Mouse (Mus musculus): ENCODE data around the gene Smc3. TPM values are rescaled to one million over a fixed set of nuclear protein-coding genes. Genes with fewer than 3 reads are reported as not detected.

The Smc3 gene
- total RNA-seq, 2 experiments from 2014 or later, result 13.1 to 14.2 TPM

GRCm38 (mm10) chr19:53679981-53680380 lies 79.8 kb downstream of the Smc3 start:
- DNase-seq, result no peak
- intact Hi-C loops (cut with DNase I), result loop anchor here (10.0 kb wide), 1 partner anchor 45 kb away; no protein-coding TSS in a partner anchor

- DNase-seq, result no peak
- intact Hi-C loops (cut with DNase I), result no loop called here
These were observed 82.2 kb downstream of the Smc3 start for GRCm38 (mm10) chr19:53682427-53682826.

GRCm38 (mm10) chr19:53687592-53687991 lies 87.4 kb downstream of the Smc3 start:
- no peak for DNase-seq
- intact Hi-C loops (cut with DNase I), result no loop called here

- intact Hi-C loops (cut with DNase I), result no loop called here
- DNase-seq, result no peak
These were observed 90.6 kb downstream of the Smc3 start for GRCm38 (mm10) chr19:53690816-53691215.

- no peak for DNase-seq
- intact Hi-C loops (cut with DNase I), result no loop called here
These were observed 93.8 kb downstream of the Smc3 start for GRCm38 (mm10) chr19:53694020-53694419.

Other genes with a start within 250 kb of the Smc3 start
- gene Gm10197, start 228.6 kb upstream of the Smc3 start, total RNA-seq (2021), result not detected
- 10 to 100 TPM; 20.9 to 25.2 TPM for gene Smndc1, start 209.8 kb upstream of the Smc3 start, total RNA-seq (2021)
- gene Dusp5, start 71.3 kb upstream of the Smc3 start, total RNA-seq (2021), result 1 to 10 TPM; 1.1 to 1.2 TPM
- gene Nutf2-ps1, start 11.3 kb upstream of the Smc3 start, total RNA-seq (2021), result 10 to 100 TPM; 56.6 to 81.6 TPM
- gene Rbm20, start 76.9 kb downstream of the Smc3 start, total RNA-seq (2021), result 10 to 100 TPM; 73.8 to 83.8 TPM

Measured in gastrocnemius, postnatal 36 days (tissue).